Mouse (Mus musculus): ENCODE measurements around the gene Cdc123. TPM values are rescaled to one million over a fixed set of nuclear protein-coding genes. Genes with fewer than 3 reads are reported as not detected.

Cdc123 gene
- polyA plus RNA-seq, 1 experiment from 2014 or later: 297 TPM

DNA sequence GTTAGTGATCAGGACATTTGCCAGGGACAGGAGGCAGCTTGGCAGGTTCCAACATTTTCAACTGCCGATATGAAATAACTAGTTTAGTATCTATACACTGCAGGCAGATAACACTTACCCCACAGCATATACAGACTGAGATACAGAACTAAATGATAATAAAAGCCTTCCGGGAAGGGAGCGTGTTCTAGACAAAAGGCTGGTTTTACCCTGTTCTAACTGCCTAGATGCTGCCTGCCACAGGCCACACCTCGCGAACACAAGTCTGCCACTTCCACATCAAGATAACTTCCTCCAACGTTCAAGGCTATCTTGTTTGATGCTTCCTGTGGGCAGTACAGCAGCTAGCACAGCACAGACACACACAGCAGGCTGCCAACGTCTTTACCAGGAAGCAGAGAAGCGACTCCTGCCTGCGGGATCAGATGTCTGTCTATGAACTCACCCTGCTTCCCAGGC lies 43.8 kb downstream of the Cdc123 start:
- no peak for ATAC-seq (ENCODE audit: insufficient read depth, low FRiP score, low read depth)
- no peaks in the 10 kb centered on the region for H3K27me3 ChIP-seq (replicated peaks)

DNA sequence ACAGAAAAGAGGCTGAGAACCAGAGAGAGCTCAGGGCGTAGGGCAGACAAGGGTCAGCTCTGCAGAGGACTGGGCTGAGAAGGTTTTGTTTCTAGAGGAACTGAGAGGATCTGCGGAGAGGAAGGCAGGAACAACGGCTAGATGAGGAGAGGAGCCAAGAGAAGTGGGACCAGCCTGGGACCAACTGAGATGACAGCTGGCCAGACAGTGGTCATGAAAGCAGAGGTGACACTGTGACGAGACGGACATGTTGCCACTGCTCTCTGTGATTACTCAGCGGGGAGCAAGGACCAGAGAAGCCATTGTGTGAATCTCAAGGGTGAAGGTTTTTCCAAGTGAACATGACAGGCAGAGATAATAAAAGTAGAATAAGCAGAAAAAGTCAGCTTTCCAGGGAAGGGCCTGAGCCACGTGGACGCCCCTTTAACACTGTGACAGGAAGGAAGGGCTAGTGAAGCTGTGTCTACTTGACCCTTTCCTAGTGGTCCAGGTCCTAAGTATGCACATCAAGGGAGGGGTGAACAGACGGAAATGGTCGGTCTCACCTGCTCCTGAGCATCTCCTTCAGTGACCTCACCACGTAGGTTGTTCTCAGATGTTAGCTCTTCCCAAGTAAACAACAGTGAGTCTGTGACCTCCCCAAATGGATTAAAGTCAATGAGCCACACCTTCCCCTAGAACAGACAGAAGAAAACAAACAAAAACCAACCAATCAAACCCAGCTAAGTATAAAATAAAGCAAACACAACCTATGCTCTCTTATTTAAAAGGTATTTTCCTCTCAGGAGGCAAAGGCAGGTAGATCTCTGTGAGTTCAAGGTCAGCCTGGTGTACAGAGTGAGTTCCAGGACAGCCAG lies 46.9 kb downstream of the Cdc123 start:
- no peak overlapping the region for H3K27ac ChIP-seq
- no peak for ATAC-seq (ENCODE audit: insufficient read depth, low FRiP score, low read depth)
- WGBS: 77% methylated on average over 11 of the region's 11 CpGs
- no peaks in the 10 kb centered on the region for H3K27me3 ChIP-seq (replicated peaks)
- H3K4me3 ChIP-seq (replicated peaks): no peak overlapping the region
- H3K9ac ChIP-seq: no peak overlapping the region
- H3K4me2 ChIP-seq: no peak overlapping the region
- peaks cover 37% of the 10 kb centered on the region for H3K36me3 ChIP-seq
- H3K9me3 ChIP-seq: no peaks in the 10 kb centered on the region
- no peaks in the 10 kb centered on the region for H3K4me1 ChIP-seq

More for the DNA sequence above, 43.8 kb downstream of the Cdc123 start:
- WGBS: 55% methylated on average over 9 of the region's 9 CpGs
- no peak overlapping the region for H3K4me2 ChIP-seq
- H3K4me1 ChIP-seq: no peaks in the 10 kb centered on the region
- no peak overlapping the region for H3K4me3 ChIP-seq (replicated peaks)
- H3K36me3 ChIP-seq: peaks cover 23% of the 10 kb centered on the region
- no peak overlapping the region for H3K9ac ChIP-seq
- peak overlapping the region; percentile 63 for H3K27ac ChIP-seq
- no peaks in the 10 kb centered on the region for H3K9me3 ChIP-seq

DNA sequence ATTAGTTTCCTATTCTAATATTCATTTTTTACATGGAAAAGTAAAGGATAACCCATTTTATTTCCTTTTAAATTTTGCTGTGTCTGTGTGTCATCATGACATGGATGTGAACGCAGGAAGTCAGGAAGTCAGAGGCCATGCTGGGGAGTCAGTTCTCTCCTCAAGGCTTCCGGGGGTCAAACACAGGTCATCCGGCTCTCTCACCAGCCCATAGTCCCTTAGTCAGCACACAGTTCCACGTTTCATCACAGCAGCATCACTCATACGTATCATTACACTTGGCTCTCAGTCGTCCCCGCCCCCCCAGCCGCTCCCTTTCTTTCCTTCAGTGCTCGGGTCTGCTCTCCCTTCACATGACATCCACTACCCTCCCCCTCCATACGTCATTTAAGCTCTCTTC lies 51.2 kb downstream of the Cdc123 start:
- no peak overlapping the region for H3K9ac ChIP-seq
- H3K27ac ChIP-seq: no peak overlapping the region
- no peaks in the 10 kb centered on the region for H3K4me1 ChIP-seq
- no peaks in the 10 kb centered on the region for H3K9me3 ChIP-seq
- H3K27me3 ChIP-seq (replicated peaks): no peaks in the 10 kb centered on the region
- ATAC-seq (ENCODE audit: insufficient read depth, low FRiP score, low read depth): no peak
- H3K4me2 ChIP-seq: no peak overlapping the region
- H3K36me3 ChIP-seq: peaks cover 29% of the 10 kb centered on the region
- H3K4me3 ChIP-seq (replicated peaks): no peak overlapping the region
- WGBS: 85% methylated on average over 10 of the region's 10 CpGs

DNA sequence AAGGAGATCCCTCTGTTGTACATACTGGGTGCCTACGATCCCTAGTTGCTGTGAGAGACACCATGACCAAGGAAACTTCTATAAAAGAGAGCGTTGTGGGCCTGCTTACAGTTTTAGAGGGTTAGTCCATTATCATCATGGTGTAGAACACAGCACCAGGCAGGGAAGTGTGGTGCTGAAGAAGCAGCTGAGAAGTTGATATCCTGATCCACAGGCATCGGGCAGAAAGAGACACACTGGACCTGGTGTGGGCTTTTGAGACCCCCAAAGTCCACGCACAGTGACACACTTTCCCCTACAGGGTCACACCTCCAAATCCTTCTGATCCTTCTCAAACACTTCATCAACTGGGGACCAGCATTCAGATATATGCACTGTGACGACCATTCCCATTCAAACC lies 52.9 kb downstream of the Cdc123 start:
- ATAC-seq (ENCODE audit: insufficient read depth, low FRiP score, low read depth): no peak

DNA sequence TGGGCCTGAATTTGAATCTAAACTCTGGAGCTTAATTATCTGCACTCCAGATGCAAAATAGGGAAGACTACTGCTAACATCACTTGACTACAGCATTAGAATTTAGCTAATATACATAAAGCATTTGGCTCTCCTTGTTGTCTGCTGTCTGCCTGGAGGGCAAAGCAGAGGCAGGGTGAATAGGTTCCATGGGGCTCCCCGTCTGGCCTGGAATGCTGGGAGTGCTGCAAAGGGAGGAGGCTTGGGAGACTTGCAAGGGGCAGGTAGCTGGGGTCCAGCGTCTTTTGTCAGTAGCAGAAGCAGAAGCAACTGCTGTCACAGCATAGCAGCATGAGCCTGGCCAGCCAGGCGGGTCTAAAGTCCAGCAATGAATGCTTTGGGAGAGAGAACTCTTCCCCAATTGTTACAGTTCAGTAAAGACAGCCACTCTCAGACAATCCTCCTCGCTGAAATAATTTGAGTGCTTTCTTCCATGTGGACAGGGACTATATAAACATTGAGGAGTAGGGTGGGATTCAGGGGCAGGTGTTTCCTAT lies 55.3 kb downstream of the Cdc123 start:
- WGBS: 26% methylated on average over 4 of the region's 4 CpGs
- H3K4me1 ChIP-seq: no peaks in the 10 kb centered on the region
- no peak overlapping the region for H3K27ac ChIP-seq
- ATAC-seq (ENCODE audit: insufficient read depth, low FRiP score, low read depth): no peak
- H3K4me3 ChIP-seq (replicated peaks): no peak overlapping the region
- H3K9ac ChIP-seq: no peak overlapping the region
- peaks cover 6% of the 10 kb centered on the region; the same call in 1 of the 2 replicates for H3K36me3 ChIP-seq
- no peaks in the 10 kb centered on the region for H3K9me3 ChIP-seq
- H3K4me2 ChIP-seq: no peak overlapping the region
- no peaks in the 10 kb centered on the region for H3K27me3 ChIP-seq (replicated peaks)

More for the DNA sequence above, 52.9 kb downstream of the Cdc123 start:
- peaks cover 22% of the 10 kb centered on the region for H3K36me3 ChIP-seq
- no peaks in the 10 kb centered on the region for H3K4me1 ChIP-seq
- no peaks in the 10 kb centered on the region for H3K27me3 ChIP-seq (replicated peaks)
- no peak overlapping the region for H3K4me3 ChIP-seq (replicated peaks)
- no peak overlapping the region for H3K4me2 ChIP-seq
- WGBS: 92% methylated on average over 5 of the region's 5 CpGs
- H3K9me3 ChIP-seq: no peaks in the 10 kb centered on the region
- H3K27ac ChIP-seq: no peak overlapping the region
- no peak overlapping the region for H3K9ac ChIP-seq

DNA sequence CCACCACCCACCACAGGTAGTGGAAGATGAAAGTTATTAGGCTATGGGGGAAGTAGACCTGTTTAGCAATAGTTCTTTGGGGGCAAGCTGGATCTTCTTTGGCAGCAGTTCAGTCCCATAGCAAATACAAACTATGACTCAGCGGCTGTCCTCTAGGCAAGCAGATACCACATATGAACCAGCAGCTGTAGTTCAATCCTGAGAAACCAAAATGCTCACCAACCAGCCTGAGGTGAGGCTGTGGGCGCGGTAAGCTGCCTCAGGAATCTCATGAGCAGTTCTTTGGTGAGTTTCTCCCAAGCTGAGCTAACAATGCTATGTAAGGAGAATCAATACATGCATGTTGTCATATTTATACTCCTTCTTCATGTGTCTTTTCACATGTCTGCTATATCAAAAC lies 57.6 kb downstream of the Cdc123 start:
- H3K9ac ChIP-seq: no peak overlapping the region
- ATAC-seq (ENCODE audit: insufficient read depth, low FRiP score, low read depth): no peak
- WGBS: 82% methylated on average over 3 of the region's 3 CpGs

DNA sequence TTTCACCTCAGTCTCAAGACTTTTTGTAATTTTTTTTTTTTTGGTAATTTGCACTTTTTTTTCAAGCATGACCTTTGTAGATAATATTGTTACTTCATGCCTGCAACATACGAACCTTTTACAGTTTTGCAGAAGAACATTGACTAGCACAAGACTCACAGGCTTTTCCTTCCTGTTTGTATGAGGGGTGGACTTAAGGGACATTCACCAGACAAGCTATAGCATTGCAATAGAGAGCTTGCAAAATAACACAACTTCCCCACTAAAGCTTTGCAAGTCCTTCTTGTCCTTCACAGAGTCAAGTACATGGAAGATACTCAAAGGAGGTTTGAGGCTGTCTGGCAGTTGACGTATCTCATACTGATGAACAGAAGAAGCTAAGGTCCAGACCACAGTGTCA lies 72.5 kb downstream of the Cdc123 start:
- H3K9ac ChIP-seq: no peak overlapping the region
- no peak overlapping the region for H3K4me3 ChIP-seq (replicated peaks)
- ATAC-seq (ENCODE audit: insufficient read depth, low FRiP score, low read depth): no peak
- H3K27me3 ChIP-seq (replicated peaks): no peaks in the 10 kb centered on the region
- H3K4me2 ChIP-seq: no peak overlapping the region
- H3K4me1 ChIP-seq: no peaks in the 10 kb centered on the region
- H3K27ac ChIP-seq: no peak overlapping the region
- WGBS: 70% methylated on average over 2 of the region's 2 CpGs
- H3K9me3 ChIP-seq: no peaks in the 10 kb centered on the region
- no peaks in the 10 kb centered on the region for H3K36me3 ChIP-seq

More for the DNA sequence above, 57.6 kb downstream of the Cdc123 start:
- no peaks in the 10 kb centered on the region for H3K9me3 ChIP-seq
- H3K27me3 ChIP-seq (replicated peaks): no peaks in the 10 kb centered on the region
- no peak overlapping the region for H3K4me3 ChIP-seq (replicated peaks)
- no peaks in the 10 kb centered on the region for H3K36me3 ChIP-seq
- H3K4me1 ChIP-seq: no peaks in the 10 kb centered on the region
- H3K4me2 ChIP-seq: no peak overlapping the region
- no peak overlapping the region for H3K27ac ChIP-seq

DNA sequence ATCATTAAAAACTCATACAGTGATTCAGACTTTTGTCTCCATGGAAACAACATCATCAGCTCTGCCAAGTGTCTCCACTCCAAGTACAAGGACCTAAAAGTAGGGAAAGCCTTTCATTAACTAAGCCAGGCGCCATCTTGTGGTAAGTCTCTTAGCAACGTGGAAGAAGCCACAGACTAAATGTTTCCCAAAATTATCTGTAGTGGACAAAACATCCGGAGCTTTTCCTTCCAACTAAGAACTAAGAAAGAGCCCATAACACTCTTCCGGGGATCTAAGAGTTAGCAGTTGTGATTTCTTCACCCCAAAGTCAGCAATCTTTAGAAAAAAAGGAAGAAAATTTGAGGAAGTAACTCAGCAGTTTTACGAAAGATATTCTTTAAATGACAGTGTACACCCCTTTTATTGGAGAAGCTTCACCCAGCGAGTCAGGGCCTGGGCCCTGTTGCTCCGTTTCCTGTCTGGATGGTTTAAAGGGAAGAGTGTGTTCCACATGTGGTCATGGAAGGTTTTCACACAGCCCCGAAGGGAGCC lies 74.2 kb downstream of the Cdc123 start:
- ATAC-seq (ENCODE audit: insufficient read depth, low FRiP score, low read depth): no peak

DNA sequence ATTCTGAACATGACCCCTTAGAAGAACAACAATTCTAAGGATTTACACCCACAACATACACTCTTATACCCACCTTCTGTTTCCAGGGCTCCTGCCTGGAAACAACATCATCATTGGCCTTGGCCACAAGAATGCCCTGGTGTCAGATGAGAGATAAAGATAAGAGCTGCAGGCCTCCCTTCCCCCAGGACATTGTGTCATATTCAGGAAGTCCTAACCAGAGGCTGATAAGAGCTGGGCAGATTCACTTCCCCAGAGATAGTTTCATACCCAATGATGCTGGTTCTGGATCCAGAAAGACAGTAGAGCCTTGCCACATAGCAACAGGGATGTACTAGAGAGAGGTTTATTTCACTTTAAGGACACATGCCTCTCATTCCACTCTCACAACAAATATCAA lies 75.3 kb downstream of the Cdc123 start:
- H3K4me2 ChIP-seq: no peak overlapping the region
- H3K9me3 ChIP-seq: no peaks in the 10 kb centered on the region
- no peak overlapping the region for H3K9ac ChIP-seq
- no peak for ATAC-seq (ENCODE audit: insufficient read depth, low FRiP score, low read depth)
- no peak overlapping the region for H3K27ac ChIP-seq
- H3K4me1 ChIP-seq: no peaks in the 10 kb centered on the region
- no peak overlapping the region for H3K4me3 ChIP-seq (replicated peaks)
- H3K27me3 ChIP-seq (replicated peaks): no peaks in the 10 kb centered on the region
- no peaks in the 10 kb centered on the region for H3K36me3 ChIP-seq

More for the DNA sequence above, 74.2 kb downstream of the Cdc123 start:
- Histone ChIP-seq H3K36me3 (no peaks in the 10 kb centered on the region), H3K9ac (no peak overlapping the region), H3K9me3 (no peaks in the 10 kb centered on the region), H3K27me3 (replicated peaks) (no peaks in the 10 kb centered on the region), H3K4me3 (replicated peaks) (no peak overlapping the region), H3K4me2 (no peak overlapping the region), H3K27ac (no peak overlapping the region), H3K4me1 (no peaks in the 10 kb centered on the region)
- 49% methylated on average over 8 of the region's 8 CpGs for WGBS

DNA sequence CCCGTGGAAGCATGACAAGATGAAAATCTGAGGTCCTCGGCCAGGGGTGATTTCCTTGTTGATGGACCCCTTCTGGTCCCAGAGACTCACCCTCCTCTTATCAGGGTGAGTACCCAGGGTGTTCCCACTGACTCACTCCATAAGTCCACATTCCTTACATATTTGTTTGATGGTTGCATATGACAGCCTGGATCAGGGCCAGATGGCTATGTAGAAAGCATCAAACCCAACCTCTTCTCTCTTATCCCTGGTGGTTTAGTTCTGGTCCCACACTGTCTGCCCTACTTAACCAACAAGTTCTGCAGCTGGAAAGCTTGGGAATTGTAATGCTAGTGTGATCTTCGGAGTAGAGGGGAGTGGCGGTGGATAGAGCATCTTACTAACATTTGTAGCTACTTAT lies 76.0 kb downstream of the Cdc123 start:
- no peaks in the 10 kb centered on the region for H3K4me1 ChIP-seq
- H3K4me2 ChIP-seq: no peak overlapping the region
- no peak overlapping the region for H3K27ac ChIP-seq
- 87% methylated on average over 4 of the region's 4 CpGs for WGBS
- ATAC-seq (ENCODE audit: insufficient read depth, low FRiP score, low read depth): 0 out of 2 replicates have a peak, but pooled peaks have one; percentile 39
- H3K4me3 ChIP-seq (replicated peaks): no peak overlapping the region
- H3K27me3 ChIP-seq (replicated peaks): no peaks in the 10 kb centered on the region
- H3K36me3 ChIP-seq: no peaks in the 10 kb centered on the region
- no peaks in the 10 kb centered on the region for H3K9me3 ChIP-seq
- no peak overlapping the region for H3K9ac ChIP-seq

DNA sequence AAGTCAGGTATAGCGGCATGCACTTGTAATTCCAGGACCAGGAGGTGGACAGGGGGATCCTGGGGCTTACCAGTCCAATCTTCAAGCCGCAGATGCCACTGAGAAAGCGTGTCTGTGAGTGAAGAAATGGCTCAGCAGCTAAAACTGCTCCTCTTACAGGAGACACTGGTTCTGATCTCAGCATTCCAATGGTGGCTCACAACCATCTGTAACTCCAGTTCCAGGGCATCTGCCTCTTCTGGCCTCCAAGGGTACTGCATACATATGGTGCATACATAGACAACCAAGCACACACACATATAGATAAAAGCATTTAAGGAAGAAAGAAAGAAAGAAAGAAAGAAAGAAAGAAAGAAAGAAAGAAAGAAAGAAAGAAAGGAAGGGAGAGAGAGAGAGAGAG lies 82.9 kb downstream of the Cdc123 start:
- no peak for ATAC-seq (ENCODE audit: insufficient read depth, low FRiP score, low read depth)
- no peak overlapping the region for H3K4me3 ChIP-seq (replicated peaks)
- 94% methylated on average over 3 of the region's 3 CpGs for WGBS
- no peak overlapping the region for H3K27ac ChIP-seq
- H3K9me3 ChIP-seq: no peaks in the 10 kb centered on the region
- H3K9ac ChIP-seq: no peak overlapping the region
- no peaks in the 10 kb centered on the region for H3K27me3 ChIP-seq (replicated peaks)
- H3K4me2 ChIP-seq: no peak overlapping the region
- no peaks in the 10 kb centered on the region for H3K36me3 ChIP-seq
- H3K4me1 ChIP-seq: no peaks in the 10 kb centered on the region

DNA sequence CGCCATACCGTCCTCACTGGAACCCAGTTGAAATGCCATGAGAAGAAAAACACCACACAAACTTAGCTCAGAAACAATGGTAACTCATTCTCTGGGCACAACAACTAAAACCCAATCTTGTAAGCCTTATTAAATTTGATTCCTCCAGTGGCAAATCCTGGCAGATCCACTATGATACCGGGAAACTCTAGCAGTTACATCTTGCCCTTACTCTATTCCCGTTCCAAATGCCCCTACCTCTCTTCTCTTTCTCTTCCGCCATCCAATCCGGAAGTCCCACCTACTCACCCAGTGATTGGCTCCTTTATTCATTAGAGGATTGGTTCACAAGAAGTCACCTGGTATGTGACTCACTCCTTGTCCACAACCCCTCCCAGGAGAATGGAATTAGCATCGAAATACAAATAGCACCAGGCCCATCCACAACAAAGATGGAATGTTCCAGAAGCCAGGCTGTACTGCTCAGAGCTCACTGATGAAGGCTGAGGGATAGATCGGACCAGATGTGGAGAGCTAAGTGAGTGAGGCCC lies 84.4 kb downstream of the Cdc123 start:
- H3K36me3 ChIP-seq: no peaks in the 10 kb centered on the region
- WGBS: 90% methylated on average over 8 of the region's 8 CpGs
- no peak overlapping the region for H3K4me3 ChIP-seq (replicated peaks)

More for the DNA sequence above, 84.4 kb downstream of the Cdc123 start:
- ATAC-seq (ENCODE audit: insufficient read depth, low FRiP score, low read depth): no peak
- no peak overlapping the region for H3K27ac ChIP-seq
- no peak overlapping the region for H3K4me2 ChIP-seq
- no peaks in the 10 kb centered on the region for H3K4me1 ChIP-seq
- H3K27me3 ChIP-seq (replicated peaks): no peaks in the 10 kb centered on the region
- no peak overlapping the region for H3K9ac ChIP-seq
- H3K9me3 ChIP-seq: no peaks in the 10 kb centered on the region

All from stomach, embryonic 15.5 days (tissue).